Mouse (Mus musculus) left cerebral cortex, adult 8-10 months (tissue): Measurements from ENCODE around the gene Rnf133. TPM values are rescaled to one million over a fixed set of nuclear protein-coding genes. Genes with fewer than 3 reads are reported as not detected.

Experiments used
- DNase-seq, 2 experiments: peaks; one replicate each; pipeline ENCODE4 v3.0.0; 2022; ENCODE audit warnings: low spot score in 2 of 2
- total RNA-seq, 4 experiments: library from RNA; stranded (reverse); gene quantifications; 2 replicates each; pipeline ENCODE4 v1.2.4; 2022

The Rnf133 gene
- total RNA-seq: 1 to 10 TPM in 1 of 4 experiments, under 1 TPM in 3; 0.49 to 1.0 (median 0.88) TPM

GRCm38 (mm10) chr6:23650205-23650604, at the start of gene Rnf133:
Gene Rnf133 (minus strand): TSS chr6:23650305.
- no peak for DNase-seq

- DNase-seq: no peak
These were observed 28.1 kb upstream of the Rnf133 start for GRCm38 (mm10) chr6:23678172-23678571.

GRCm38 (mm10) chr6:23655036-23655435, 4.9 kb upstream of the Rnf133 start, which contains the start of gene Rnf148:
Gene Rnf148 (minus strand): TSS chr6:23655136.
- no peak for DNase-seq

- no peak for DNase-seq
These were observed 1.4 kb downstream of the Rnf133 start for GRCm38 (mm10) chr6:23648732-23649131.

GRCm38 (mm10) chr6:23647627-23648247, 2.4 kb downstream of the Rnf133 start:
- no peak for DNase-seq

- DNase-seq: peak in 1 of 2 experiments; percentile 22
These were observed 13.0 kb downstream of the Rnf133 start for GRCm38 (mm10) chr6:23637081-23637480.

- no peak for DNase-seq
These were observed 14.9 kb downstream of the Rnf133 start for GRCm38 (mm10) chr6:23635208-23635607.

- DNase-seq: no peak
These were observed 16.1 kb downstream of the Rnf133 start for GRCm38 (mm10) chr6:23634016-23634415.

GRCm38 (mm10) chr6:23630465-23630864, 19.6 kb downstream of the Rnf133 start:
- no peak for DNase-seq

Other genes with a start within 250 kb of the Rnf133 start
- gene Rnf148, start 4.8 kb upstream of the Rnf133 start, total RNA-seq: 1 to 10 TPM in 1 of 4 experiments, under 1 TPM in 3; 0.30 to 1.1 (median 0.54) TPM
- gene Cadps2, start 189.1 kb upstream of the Rnf133 start, total RNA-seq: 10 to 100 TPM; 69.8 to 86.7 (median 77.5) TPM